21 mouse cellular contexts compared by ENCODE assay signal in genomic region chr1:136559284-136559683, GRCm38 (mm10).
DNase-seq lines count a peak whose midpoint lies in the region; ATAC-seq lines count a peak whose summit lies in the region.
"Had no signal": no experiment of that assay in that cellular context is flagged by ENCODE, and none has a peak within 500 bp of the region (broad histone marks: within the 10 kb centered on the region; RNA-seq: fewer than 3 reads in every experiment).

No protein-coding gene starts in this region.

- peaks cover 29% of the 10 kb centered on the region for H3K4me1 ChIP-seq in embryonic facial prominence, embryonic 12.5 days
- H3K4me1 ChIP-seq in embryonic facial prominence, embryonic 10.5 days, result peaks cover 36% of the 10 kb centered on the region
- peaks cover 32% of the 10 kb centered on the region for H3K4me1 ChIP-seq in kidney, embryonic 15.5 days
- H3K4me1 ChIP-seq in embryonic facial prominence, embryonic 14.5 days (ENCODE audit: control insufficient read depth, insufficient read depth, low read length), result peaks cover 17% of the 10 kb centered on the region; the same call in 1 of the 2 replicates

- no peak for DNase-seq in embryonic facial prominence, embryonic 10.5 days (ENCODE audit: low spot score)
- DNase-seq in kidney, adult 8-10 months, result no peak
- peak; percentile 62 for DNase-seq in embryonic facial prominence, embryonic 14.5 days (ENCODE audit: low spot score)
- DNase-seq in kidney, postnatal 10 days, result peak; percentile 30
- no peak for DNase-seq in urinary bladder, adult 2 months (ENCODE audit: low spot score)
- DNase-seq: adrenal gland, adult 8-10 months; adrenal gland, postnatal 36 days; B cell, adult 2 months; cerebellum, adult 2 months; forebrain, postnatal 0 days; gastrocnemius, adult 2 months; gastrocnemius, postnatal 25 days; heart, adult 11 months; heart, postnatal 36 days had no signal

- H3K9ac ChIP-seq in embryonic facial prominence, embryonic 12.5 days, result no peak overlapping the region
- H3K9ac ChIP-seq in kidney, embryonic 15.5 days, result no peak overlapping the region
- no peak overlapping the region; the same call in 1 of the 2 replicates for H3K9ac ChIP-seq in embryonic facial prominence, embryonic 14.5 days (ENCODE audit: low read depth, low read length)
- H3K9ac ChIP-seq: forebrain, embryonic 13.5 days; forebrain, postnatal 0 days; heart, embryonic 13.5 days had no signal

- H3K27ac ChIP-seq in embryonic facial prominence, embryonic 12.5 days, result peak overlapping the region; percentile 38; the same call in 1 of the 2 replicates
- no peak overlapping the region for H3K27ac ChIP-seq in embryonic facial prominence, embryonic 10.5 days (replicated peaks)
- H3K27ac ChIP-seq in kidney, embryonic 15.5 days, result peak overlapping the region; percentile 33
- no peak overlapping the region for H3K27ac ChIP-seq in embryonic facial prominence, embryonic 14.5 days (replicated peaks; ENCODE audit: low read depth, low read length)
- H3K27ac ChIP-seq: forebrain, embryonic 13.5 days; gastrocnemius, adult 2 months; heart, embryonic 13.5 days had no signal

- no peak overlapping the region for H3K4me3 ChIP-seq in embryonic facial prominence, embryonic 12.5 days
- H3K4me3 ChIP-seq in embryonic facial prominence, embryonic 10.5 days, result no peak overlapping the region
- H3K4me3 ChIP-seq in kidney, embryonic 15.5 days (replicated peaks), result no peak overlapping the region
- H3K4me3 ChIP-seq in embryonic facial prominence, embryonic 14.5 days (ENCODE audit: low read depth, low read length), result no peak overlapping the region
- H3K4me3 ChIP-seq: forebrain, embryonic 13.5 days; gastrocnemius, adult 2 months; heart, embryonic 13.5 days had no signal

- H3K36me3 ChIP-seq in embryonic facial prominence, embryonic 12.5 days, result no peaks in the 10 kb centered on the region
- H3K36me3 ChIP-seq in embryonic facial prominence, embryonic 10.5 days (replicated peaks), result no peaks in the 10 kb centered on the region
- H3K36me3 ChIP-seq in kidney, embryonic 15.5 days, result no peaks in the 10 kb centered on the region
- no peaks in the 10 kb centered on the region for H3K36me3 ChIP-seq in embryonic facial prominence, embryonic 14.5 days (ENCODE audit: control insufficient read depth, insufficient read depth, low read length)
- H3K36me3 ChIP-seq: G1E; heart, embryonic 13.5 days had no signal

- H3K27me3 ChIP-seq in embryonic facial prominence, embryonic 12.5 days, result no peaks in the 10 kb centered on the region
- H3K27me3 ChIP-seq in embryonic facial prominence, embryonic 10.5 days (replicated peaks; ENCODE audit: low read depth, poor library complexity, severe bottlenecking), result no peaks in the 10 kb centered on the region
- no peaks in the 10 kb centered on the region for H3K27me3 ChIP-seq in kidney, embryonic 15.5 days
- H3K27me3 ChIP-seq in embryonic facial prominence, embryonic 14.5 days (replicated peaks; ENCODE audit: control insufficient read depth, insufficient read depth, low read length), result no peaks in the 10 kb centered on the region
- H3K27me3 ChIP-seq: heart, embryonic 13.5 days had no signal

- no peak overlapping the region for H3K4me2 ChIP-seq in embryonic facial prominence, embryonic 12.5 days (replicated peaks)
- peak overlapping the region; percentile 22 for H3K4me2 ChIP-seq in kidney, embryonic 15.5 days
- no peak overlapping the region for H3K4me2 ChIP-seq in embryonic facial prominence, embryonic 14.5 days (ENCODE audit: low read depth, low read length)
- H3K4me2 ChIP-seq: forebrain, embryonic 13.5 days; heart, embryonic 13.5 days had no signal

- no peak for ATAC-seq in embryonic facial prominence, embryonic 12.5 days (ENCODE audit: insufficient number of reproducible peaks, insufficient read depth, low FRiP score, low TSS enrichment)
- peak; percentile 49; the same call in 1 of the 2 replicates for ATAC-seq in kidney, embryonic 15.5 days (replicated peaks; ENCODE audit: low FRiP score)
- ATAC-seq in embryonic facial prominence, embryonic 14.5 days (ENCODE audit: low read depth), result no peak; the same call in 1 of the 2 replicates
- ATAC-seq in frontal cortex, adult (ENCODE audit: low TSS enrichment), result no peak
- ATAC-seq: CD4-positive, CD25-positive, alpha-beta regulatory T cell, adult 4 months; forebrain, embryonic 13.5 days had no signal

- WGBS in embryonic facial prominence, embryonic 12.5 days, result 47% methylated on average over 5 of the region's 5 CpGs
- WGBS in embryonic facial prominence, embryonic 10.5 days, result 75% methylated on average over 5 of the region's 5 CpGs
- WGBS in kidney, embryonic 15.5 days, result 30% methylated on average over 5 of the region's 5 CpGs
- WGBS in embryonic facial prominence, embryonic 14.5 days, result 45% methylated on average over 5 of the region's 5 CpGs

- H3K9me3 ChIP-seq in embryonic facial prominence, embryonic 12.5 days, result no peaks in the 10 kb centered on the region
- no peaks in the 10 kb centered on the region for H3K9me3 ChIP-seq in embryonic facial prominence, embryonic 10.5 days
- H3K9me3 ChIP-seq in kidney, embryonic 15.5 days (replicated peaks), result no peaks in the 10 kb centered on the region
- no peaks in the 10 kb centered on the region for H3K9me3 ChIP-seq in embryonic facial prominence, embryonic 14.5 days (ENCODE audit: control insufficient read depth, low read length)
- H3K9me3 ChIP-seq: forebrain, embryonic 13.5 days; G1E; heart, embryonic 13.5 days had no signal

Comparison
In these comparisons a context has a peak if more than half of its experiments do, and no peak if none do; other contexts are left out.
1. H3K27ac ChIP-seq: peak in embryonic facial prominence, embryonic 12.5 days (single experiment) and kidney, embryonic 15.5 days (single experiment); none in embryonic facial prominence, embryonic 10.5 days (single experiment) and embryonic facial prominence, embryonic 14.5 days (single experiment).
2. DNase-seq: peak in embryonic facial prominence, embryonic 14.5 days (single experiment) and kidney, postnatal 10 days (single experiment); none in embryonic facial prominence, embryonic 10.5 days (single experiment), kidney, adult 8-10 months (0 of 2) and urinary bladder, adult 2 months (single experiment).